Mouse (Mus musculus) kidney, embryonic 16.5 days (tissue): ENCODE data around the gene Lmtk2. TPM values are rescaled to one million over a fixed set of nuclear protein-coding genes. Genes with fewer than 3 reads are reported as not detected.

ENCODE experiments used
- ATAC-seq: fragments of 200-750 bp; cut with Nextera tagmentation; 2 replicates; pipeline ENCODE4 v1.8.0; 2017; ENCODE audit warnings: moderate TSS enrichment; ENCODE audit not compliant: low FRiP score, low TSS enrichment
- H3K27ac ChIP-seq: fragments of 300-500 bp; sonication (generic); 2 replicates; pipeline ENCODE4 v1.5.1; 2014; ENCODE audit warnings: low read length
- H3K27me3 ChIP-seq: fragments of 300-500 bp; sonication (generic); 2 replicates; pipeline ENCODE4 v1.6.1; 2014; ENCODE audit warnings: low read length, control low read depth, mixed read lengths; ENCODE audit not compliant: insufficient read depth
- H3K36me3 ChIP-seq: fragments of 300-500 bp; sonication (generic); 2 replicates; pipeline ENCODE4 v1.6.1; 2014; ENCODE audit warnings: low read length, control low read depth, mixed read lengths; ENCODE audit not compliant: insufficient read depth
- H3K4me1 ChIP-seq: fragments of 300-500 bp; sonication (generic); 2 replicates; pipeline ENCODE4 v1.6.1; 2014; ENCODE audit warnings: low read length, control low read depth, mixed read lengths; ENCODE audit not compliant: insufficient read depth
- H3K4me2 ChIP-seq: fragments of 300-500 bp; sonication (generic); replicated peaks from 2 replicates; pipeline ENCODE4 v1.6.1; 2014; ENCODE audit warnings: low read depth, low read length
- H3K4me3 ChIP-seq: fragments of 300-500 bp; sonication (generic); 2 replicates; pipeline ENCODE4 v1.5.1; 2014; ENCODE audit warnings: mild to moderate bottlenecking, low read length
- H3K9ac ChIP-seq: fragments of 300-500 bp; sonication (generic); replicated peaks from 2 replicates; pipeline ENCODE4 v1.6.1; 2014; ENCODE audit warnings: low read length
- H3K9me3 ChIP-seq: fragments of 300-500 bp; sonication (generic); 2 replicates; pipeline ENCODE4 v1.6.1; 2016; ENCODE audit warnings: low read length, control low read depth
- WGBS: fragments of 180-500 bp; shearing (Covaris S2); extraction: QIAGEN DNeasy Blood & Tissue Kit; methylation state at CpG from one replicate; pipeline ENCODE4 v1.1.7; 2014; 5-methylcytosine and 5-hydroxymethylcytosine counted together
- polyA plus RNA-seq: library from polyadenylated mRNA; unstranded; fragments of >200 nt; fragmentation: Nextera tagmentation; extraction: Ambion mirVana; gene quantifications from 2 replicates; pipeline ENCODE4 v1.2.1, GENCODE M21; 2015

Lmtk2 gene
- polyA plus RNA-seq, 1 experiment from 2014 or later: 5.6 TPM

DNA sequence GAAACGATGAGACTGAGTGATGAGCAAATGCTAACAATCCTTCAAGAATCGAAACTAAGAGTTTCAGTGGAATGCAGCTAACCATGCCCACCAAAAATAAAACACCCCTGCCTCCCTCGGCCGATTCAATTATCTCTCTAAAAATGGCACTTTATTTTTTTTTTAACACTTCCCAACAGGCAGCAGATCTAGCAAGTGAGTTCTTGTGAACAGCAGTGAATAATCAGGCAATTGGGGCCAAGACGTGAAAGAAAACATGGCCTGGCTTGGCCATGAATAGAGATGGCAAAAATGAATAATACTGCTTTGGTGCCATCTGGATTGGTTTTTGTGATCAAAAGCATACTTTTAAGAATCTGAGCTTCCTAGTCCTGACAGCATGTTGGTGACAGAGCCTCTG, 18.2 kb upstream of the Lmtk2 start:
- H3K9me3 ChIP-seq: no peaks in the 10 kb centered on the region
- no peak overlapping the region for H3K4me3 ChIP-seq
- no peak for ATAC-seq
- H3K27me3 ChIP-seq: no peaks in the 10 kb centered on the region
- no peak overlapping the region for H3K9ac ChIP-seq
- H3K27ac ChIP-seq: no peak overlapping the region
- no peaks in the 10 kb centered on the region for H3K36me3 ChIP-seq
- no peaks in the 10 kb centered on the region for H3K4me1 ChIP-seq
- WGBS: 90% methylated on average over 5 of the region's 5 CpGs
- no peak overlapping the region for H3K4me2 ChIP-seq

DNA sequence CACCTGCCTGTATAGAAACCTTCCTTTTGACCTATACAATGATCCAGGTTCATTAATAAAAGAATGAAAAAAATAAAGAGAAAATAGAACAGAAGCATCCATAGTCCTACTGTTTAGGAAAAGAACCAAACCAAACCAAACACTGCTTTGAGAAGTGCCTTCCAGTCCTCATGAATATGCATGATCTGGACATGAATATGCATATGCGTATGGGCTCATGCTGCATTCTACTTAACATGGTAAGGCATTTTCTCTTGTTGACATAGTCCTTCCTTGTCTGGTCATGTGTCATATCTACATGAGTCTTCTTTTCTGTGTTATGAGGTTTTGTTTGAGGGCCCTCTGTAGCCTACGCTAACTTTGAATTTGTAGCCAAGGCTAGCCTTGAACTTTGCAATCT, 16.7 kb upstream of the Lmtk2 start:
- H3K27me3 ChIP-seq: no peaks in the 10 kb centered on the region
- 93% methylated on average over 2 of the region's 2 CpGs for WGBS
- no peak overlapping the region for H3K9ac ChIP-seq
- H3K9me3 ChIP-seq: no peaks in the 10 kb centered on the region
- no peak for ATAC-seq
- H3K36me3 ChIP-seq: no peaks in the 10 kb centered on the region
- H3K27ac ChIP-seq: no peak overlapping the region
- H3K4me1 ChIP-seq: no peaks in the 10 kb centered on the region
- H3K4me2 ChIP-seq: no peak overlapping the region
- H3K4me3 ChIP-seq: no peak overlapping the region

DNA sequence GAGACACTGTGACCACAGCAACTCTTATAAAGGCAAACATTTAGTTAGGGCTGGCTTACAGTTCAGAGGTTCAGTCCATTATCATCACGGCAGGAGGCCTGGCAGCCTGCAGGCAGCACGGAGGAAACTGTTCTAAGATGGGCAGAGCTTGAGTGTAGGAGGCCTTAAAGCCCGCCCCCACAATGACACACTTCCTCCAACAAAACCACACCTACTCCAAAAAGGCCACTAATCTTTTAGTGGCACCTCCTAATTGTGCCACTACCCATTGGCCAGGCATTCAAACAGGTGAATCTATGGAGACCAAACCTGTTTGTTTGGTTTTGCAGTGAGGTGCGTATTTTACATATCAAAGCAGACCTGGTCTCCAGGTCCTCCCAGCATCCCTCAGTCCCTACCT, 16.0 kb upstream of the Lmtk2 start:
- H3K4me1 ChIP-seq: no peaks in the 10 kb centered on the region
- H3K4me3 ChIP-seq: no peak overlapping the region
- no peaks in the 10 kb centered on the region for H3K27me3 ChIP-seq
- 57% methylated on average over 4 of the region's 4 CpGs for WGBS
- H3K4me2 ChIP-seq: no peak overlapping the region
- no peak for ATAC-seq
- H3K9me3 ChIP-seq: no peaks in the 10 kb centered on the region
- H3K9ac ChIP-seq: no peak overlapping the region
- H3K27ac ChIP-seq: no peak overlapping the region
- H3K36me3 ChIP-seq: no peaks in the 10 kb centered on the region

DNA sequence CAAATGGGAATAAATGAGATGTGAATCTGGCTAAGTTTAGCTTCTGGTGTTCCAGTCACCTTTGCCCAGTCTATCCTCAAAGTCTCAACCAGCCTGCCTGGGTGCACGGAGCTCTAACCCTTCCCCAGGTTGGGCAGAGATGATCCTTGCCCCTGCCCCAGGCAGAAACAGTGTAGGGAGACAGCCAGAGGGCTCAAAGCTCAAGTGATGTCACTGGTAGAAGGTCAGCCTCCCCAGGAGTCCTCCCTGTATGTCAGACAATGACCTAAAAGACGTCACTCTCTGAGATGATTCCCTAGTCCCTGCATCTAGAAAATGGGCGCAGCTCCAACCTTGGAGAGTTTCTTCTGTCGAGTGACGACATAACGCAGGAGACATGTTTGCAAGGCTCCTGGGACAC, 14.5 kb upstream of the Lmtk2 start:
- no peaks in the 10 kb centered on the region for H3K36me3 ChIP-seq
- H3K9ac ChIP-seq: no peak overlapping the region
- WGBS: 79% methylated on average over 6 of the region's 6 CpGs
- no peak overlapping the region for H3K4me2 ChIP-seq
- no peaks in the 10 kb centered on the region for H3K27me3 ChIP-seq
- no peaks in the 10 kb centered on the region for H3K4me1 ChIP-seq
- ATAC-seq: no peak
- no peak overlapping the region for H3K4me3 ChIP-seq
- H3K9me3 ChIP-seq: no peaks in the 10 kb centered on the region
- no peak overlapping the region for H3K27ac ChIP-seq

DNA sequence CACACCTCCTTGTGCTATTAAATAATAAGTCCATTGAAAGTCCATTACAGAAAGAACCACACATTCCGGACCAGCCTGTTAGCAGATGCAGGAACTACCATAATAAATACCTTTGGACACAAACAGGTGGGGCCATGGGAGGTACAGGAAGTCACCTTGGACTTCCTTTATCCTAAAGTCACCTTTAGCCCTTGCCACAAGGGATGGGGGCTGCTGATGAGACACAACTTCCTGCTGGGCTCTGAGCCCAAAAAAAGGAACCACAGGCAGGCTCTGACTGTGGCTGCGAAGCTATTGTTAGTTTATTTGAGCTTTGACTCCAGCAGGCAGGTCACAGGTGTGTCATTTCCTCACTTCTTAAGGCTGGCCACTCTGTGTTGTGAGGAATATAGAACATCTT, 13.7 kb upstream of the Lmtk2 start:
- no peak for ATAC-seq
- H3K4me2 ChIP-seq: no peak overlapping the region
- H3K4me3 ChIP-seq: no peak overlapping the region
- no peaks in the 10 kb centered on the region for H3K36me3 ChIP-seq
- no peak overlapping the region for H3K27ac ChIP-seq
- H3K4me1 ChIP-seq: no peaks in the 10 kb centered on the region
- 52% methylated on average over 2 of the region's 2 CpGs for WGBS
- no peaks in the 10 kb centered on the region for H3K27me3 ChIP-seq
- no peak overlapping the region for H3K9ac ChIP-seq
- H3K9me3 ChIP-seq: no peaks in the 10 kb centered on the region

DNA sequence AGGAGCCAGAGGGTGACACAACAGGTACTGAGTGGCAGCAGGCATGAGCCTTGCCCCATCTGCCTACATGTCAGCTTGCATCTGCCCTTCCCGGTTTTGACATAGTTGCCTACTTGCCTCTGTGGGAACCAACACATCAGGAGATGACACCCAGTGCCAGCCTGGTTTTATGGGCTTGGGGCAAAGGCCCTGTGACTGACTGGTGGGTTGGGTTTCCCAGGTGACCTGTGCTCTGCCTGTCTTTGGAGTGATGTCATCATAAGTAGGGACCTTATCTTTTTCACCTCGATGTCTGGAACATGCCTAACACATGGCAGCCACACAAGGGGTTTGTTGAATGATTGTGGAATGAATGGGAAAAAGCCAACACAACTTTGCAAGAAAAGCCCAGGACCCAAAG, 11.9 kb upstream of the Lmtk2 start:
- 81% methylated on average over 2 of the region's 2 CpGs for WGBS
- Histone ChIP-seq H3K9me3 (no peaks in the 10 kb centered on the region), H3K9ac (no peak overlapping the region), H3K36me3 (no peaks in the 10 kb centered on the region), H3K4me1 (no peaks in the 10 kb centered on the region), H3K27ac (no peak overlapping the region), H3K4me3 (no peak overlapping the region), H3K4me2 (no peak overlapping the region), H3K27me3 (no peaks in the 10 kb centered on the region)
- no peak for ATAC-seq

DNA sequence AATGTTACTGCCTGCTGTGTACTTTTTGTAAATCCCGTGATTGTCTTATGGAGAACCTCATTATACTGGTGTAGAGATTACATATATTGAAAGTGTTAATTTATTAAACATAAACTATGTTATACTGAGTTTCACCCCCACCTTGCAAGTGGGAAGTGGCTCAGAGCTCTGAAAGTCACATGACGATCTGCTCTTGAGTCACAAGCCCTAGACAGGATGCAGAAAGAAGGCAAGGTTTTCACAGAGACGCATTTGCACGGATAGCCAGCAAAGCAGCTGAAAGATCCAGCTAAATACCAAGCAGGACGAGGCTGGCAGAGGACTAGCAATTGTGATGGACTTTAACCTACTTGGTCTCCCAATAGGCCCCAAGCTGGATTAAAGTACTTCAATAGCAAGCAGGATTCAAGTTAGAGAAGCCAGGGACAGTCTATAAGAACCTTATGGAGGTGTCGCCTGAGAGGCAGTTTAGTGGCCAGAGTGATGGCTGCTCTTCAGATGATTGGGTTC, 4.7 kb upstream of the Lmtk2 start:
- H3K4me1 ChIP-seq: peaks cover 12% of the 10 kb centered on the region
- H3K9me3 ChIP-seq: no peaks in the 10 kb centered on the region
- no peak overlapping the region for H3K27ac ChIP-seq
- no peaks in the 10 kb centered on the region for H3K36me3 ChIP-seq
- no peak for ATAC-seq
- WGBS: 72% methylated on average over 6 of the region's 6 CpGs
- no peak overlapping the region for H3K4me2 ChIP-seq
- H3K4me3 ChIP-seq: no peak overlapping the region
- no peak overlapping the region for H3K9ac ChIP-seq
- no peaks in the 10 kb centered on the region for H3K27me3 ChIP-seq

DNA sequence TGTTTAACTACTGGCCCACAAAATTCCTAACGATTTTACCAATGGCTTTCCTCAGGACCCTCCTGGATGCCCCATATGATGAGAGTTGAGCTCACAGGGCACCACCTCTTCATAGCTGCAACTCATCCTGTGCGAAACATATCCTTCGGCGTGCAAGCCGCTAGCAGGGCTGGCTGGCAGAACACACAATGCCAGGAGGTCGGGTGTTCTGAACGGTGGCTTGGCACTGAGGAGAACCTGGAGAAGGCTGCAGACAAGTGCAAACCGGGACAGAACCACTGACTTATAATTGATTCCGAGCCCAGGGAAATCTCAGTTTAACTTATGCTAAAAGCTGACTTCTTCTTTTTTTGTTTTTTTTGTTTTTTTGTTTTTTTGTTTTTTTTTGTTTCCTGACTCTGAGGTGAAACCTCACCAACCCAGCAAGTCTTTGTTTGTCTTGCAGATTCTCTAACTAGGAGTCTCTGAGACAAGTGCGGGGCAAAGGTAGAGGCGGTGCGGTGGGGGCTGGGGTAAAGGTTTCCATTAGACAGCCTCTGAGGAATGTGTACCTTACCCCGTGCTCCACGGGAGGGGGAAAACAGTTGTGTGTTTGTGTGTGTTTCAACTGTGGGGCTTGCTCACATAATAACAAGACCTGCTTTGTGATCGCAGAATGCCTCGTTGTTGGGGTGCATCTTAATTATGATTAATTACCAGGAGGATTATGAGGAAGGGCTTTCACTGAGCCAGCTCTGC, 2.2 kb upstream of the Lmtk2 start:
- ATAC-seq: peak; percentile 66; the same call in 1 of the 2 replicates
- Histone ChIP-seq H3K4me2 (peak overlapping the region; percentile 20; the same call in 1 of the 2 replicates), H3K36me3 (no peaks in the 10 kb centered on the region), H3K27ac (peak overlapping the region; percentile 66), H3K9me3 (no peaks in the 10 kb centered on the region), H3K4me1 (peaks cover 18% of the 10 kb centered on the region), H3K27me3 (no peaks in the 10 kb centered on the region), H3K9ac (no peak overlapping the region; the same call in 1 of the 2 replicates), H3K4me3 (no peak overlapping the region)
- 58% methylated on average over 16 of the region's 16 CpGs for WGBS

DNA sequence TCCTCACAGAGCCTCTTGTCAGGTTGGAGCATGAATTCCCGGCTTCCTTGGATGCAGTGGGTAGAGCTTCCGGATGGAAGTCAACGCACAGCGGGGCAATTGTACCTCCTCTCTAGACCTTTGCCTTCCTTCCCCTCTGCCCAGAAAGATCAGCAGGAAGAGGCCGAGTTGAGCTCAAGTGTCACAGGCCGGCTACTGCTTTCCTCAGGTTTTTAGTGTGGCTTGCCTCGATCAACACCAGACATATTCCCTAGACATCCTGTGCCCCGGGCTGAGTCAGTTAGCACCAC, 1.7 kb upstream of the Lmtk2 start:
- peak overlapping the region; percentile 61 for H3K27ac ChIP-seq
- peak overlapping the region; percentile 20; the same call in 1 of the 2 replicates for H3K4me2 ChIP-seq
- H3K4me3 ChIP-seq: no peak overlapping the region
- 24% methylated on average over 8 of the region's 8 CpGs for WGBS
- H3K27me3 ChIP-seq: no peaks in the 10 kb centered on the region
- H3K9me3 ChIP-seq: no peaks in the 10 kb centered on the region
- no peak overlapping the region for H3K9ac ChIP-seq
- no peak for ATAC-seq
- H3K36me3 ChIP-seq: no peaks in the 10 kb centered on the region
- peaks cover 18% of the 10 kb centered on the region for H3K4me1 ChIP-seq

DNA sequence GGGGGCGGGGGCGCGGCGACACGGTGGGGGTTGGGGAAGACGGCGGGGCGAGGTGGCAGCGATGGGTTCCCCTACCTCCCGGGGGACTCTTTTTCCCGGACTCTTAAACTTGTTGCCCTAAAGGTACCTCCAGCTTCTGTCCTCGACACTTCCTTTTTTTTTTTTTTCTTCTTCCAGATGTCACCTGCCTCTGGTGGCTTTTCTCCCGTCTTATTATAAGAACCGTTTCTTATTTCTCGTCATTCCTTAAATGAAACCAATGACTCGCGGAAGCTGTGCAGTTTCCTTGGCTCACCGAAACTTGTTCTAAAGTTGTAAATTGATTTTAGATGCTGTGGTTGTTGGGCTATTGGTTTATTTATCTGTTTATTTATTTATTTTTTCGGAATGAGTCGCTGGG, 712 bp downstream of the Lmtk2 start:
- H3K27ac ChIP-seq: no peak overlapping the region

More for the DNA sequence above, 712 bp downstream of the Lmtk2 start:
- peak overlapping the region; percentile 83 for H3K4me2 ChIP-seq
- H3K9me3 ChIP-seq: no peaks in the 10 kb centered on the region
- ATAC-seq: no peak
- peaks cover 18% of the 10 kb centered on the region for H3K4me1 ChIP-seq
- no peaks in the 10 kb centered on the region for H3K27me3 ChIP-seq
- peak overlapping the region; percentile 93 for H3K9ac ChIP-seq
- H3K36me3 ChIP-seq: no peaks in the 10 kb centered on the region
- WGBS: 2% methylated on average over 19 of the region's 20 CpGs
- H3K4me3 ChIP-seq: peak overlapping the region; percentile 99
